Mouse (Mus musculus) E14TG2a.4 (cell line): ENCODE data around the gene Cfap157.

Source experiments
- CTCF ChIP-seq: conservative IDR thresholded peaks from 2 replicates; pipeline ENCODE4 v1.5.1; 2014; ENCODE audit warnings: low read length
- NANOG ChIP-seq: IDR thresholded peaks from 2 replicates; pipeline ENCODE4 v1.6.1; 2014; ENCODE audit warnings: borderline replicate concordance, low read length, mixed read lengths

GRCm38 (mm10) chr2:32761361-32761760 is 22.9 kb downstream of the Cfap157 start:
- no peak for TF ChIP-seq CTCF
- TF ChIP-seq NANOG, result no peak
